Mouse (Mus musculus): ENCODE measurements around the gene Gm6793.

DNA sequence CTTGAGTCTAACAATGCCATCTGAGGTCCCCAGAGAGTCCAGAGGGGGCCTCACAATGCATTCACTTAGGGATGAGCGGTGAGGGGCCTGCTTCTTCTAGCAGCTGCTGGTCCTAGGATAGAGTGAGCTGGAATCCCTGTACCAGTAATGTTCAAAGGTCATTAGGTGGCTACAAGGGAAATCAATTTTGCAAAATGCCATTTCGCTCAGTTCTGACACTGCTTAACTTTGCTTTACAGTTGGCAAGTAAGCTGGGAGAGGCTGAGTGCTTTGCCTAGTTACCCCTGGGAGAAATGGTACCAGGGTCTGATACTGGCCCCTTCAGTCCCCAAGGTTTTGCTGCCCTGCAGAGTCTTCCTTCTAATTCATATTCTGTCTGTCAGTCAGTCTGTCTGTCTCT is 39.1 kb downstream of the Gm6793 start:
- TF ChIP-seq HCFC1 (IDR thresholded peaks at IDR 0.05; ENCODE audit: borderline replicate concordance, insufficient read depth, low read length) = no peak
- no peak for TF ChIP-seq MAFK (IDR thresholded peaks at IDR 0.05; ENCODE audit: insufficient read depth, low read depth, low read length)
- TF ChIP-seq CHD2 (IDR thresholded peaks at IDR 0.05; ENCODE audit: low read depth, low read length) = no peak
- no peak for TF ChIP-seq ZNF384 (IDR thresholded peaks at IDR 0.05; ENCODE audit: low read depth, low read length)

All from ES-E14 (cell line).